ENCODE assay signal across 11 mouse cellular contexts in genomic region chr7:121469435-121469834, GRCm38 (mm10).
DNase-seq lines count a peak whose midpoint lies in the region; ATAC-seq lines count a peak whose summit lies in the region.
"Had no signal": no experiment of that assay in that cellular context is flagged by ENCODE, and none has a peak within 500 bp of the region (broad histone marks: within the 10 kb centered on the region; RNA-seq: fewer than 3 reads in every experiment).

No protein-coding gene starts in this region.

- H3K4me2 ChIP-seq in hindbrain, embryonic 14.5 days (replicated peaks), result no peak overlapping the region
- H3K4me2 ChIP-seq: forebrain, embryonic 15.5 days; neural tube, embryonic 13.5 days; stomach, embryonic 15.5 days had no signal

- no peaks in the 10 kb centered on the region for H3K27me3 ChIP-seq in hindbrain, embryonic 14.5 days (ENCODE audit: control insufficient read depth, insufficient read depth, low read length)
- H3K27me3 ChIP-seq: forebrain, embryonic 15.5 days; neural tube, embryonic 13.5 days; stomach, embryonic 15.5 days had no signal

- H3K9ac ChIP-seq in hindbrain, embryonic 14.5 days, result no peak overlapping the region
- H3K9ac ChIP-seq: forebrain, embryonic 15.5 days; neural tube, embryonic 13.5 days; stomach, embryonic 15.5 days had no signal

- H3K36me3 ChIP-seq in hindbrain, embryonic 14.5 days (replicated peaks; ENCODE audit: control insufficient read depth, insufficient read depth), result no peaks in the 10 kb centered on the region
- H3K36me3 ChIP-seq: forebrain, embryonic 15.5 days; neural tube, embryonic 13.5 days; stomach, embryonic 15.5 days had no signal

- WGBS in hindbrain, embryonic 14.5 days, result 74% methylated on average over 3 of the region's 3 CpGs

- no peak overlapping the region for H3K4me3 ChIP-seq in hindbrain, embryonic 14.5 days (replicated peaks; ENCODE audit: low read length)
- H3K4me3 ChIP-seq: forebrain, embryonic 15.5 days; neural tube, embryonic 13.5 days; stomach, embryonic 15.5 days had no signal

- no peaks in the 10 kb centered on the region for H3K4me1 ChIP-seq in hindbrain, embryonic 14.5 days (replicated peaks; ENCODE audit: control insufficient read depth, insufficient read depth, low read length)
- H3K4me1 ChIP-seq: forebrain, embryonic 15.5 days; neural tube, embryonic 13.5 days; stomach, embryonic 15.5 days had no signal

- H3K27ac ChIP-seq in hindbrain, embryonic 14.5 days, result no peak overlapping the region
- H3K27ac ChIP-seq: forebrain, embryonic 15.5 days; neural tube, embryonic 13.5 days had no signal

- no peak for ATAC-seq in hindbrain, embryonic 14.5 days (ENCODE audit: low FRiP score)
- ATAC-seq: forebrain, embryonic 15.5 days had no signal

- peak; percentile 8 to 48 for DNase-seq in adrenal gland, postnatal 36 days
- no peak for DNase-seq in adrenal gland, adult (ENCODE audit: inconsistent age in 2 of 2, low spot score in 1 of 2)
- peak; percentile 7 for DNase-seq in CD4-positive, CD25-positive, alpha-beta regulatory T cell, adult 2 months (ENCODE audit: low read depth, low spot score)
- DNase-seq in kidney, adult 8-10 months, result peak; percentile 11 to 24
- peak; percentile 73 for DNase-seq in lung, postnatal 10 days
- no peak for DNase-seq in retina, postnatal 1 day
- no peak for DNase-seq in urinary bladder, adult 2 months (ENCODE audit: low spot score)
- no peak for DNase-seq in hindbrain, embryonic 14.5 days (ENCODE audit: low spot score)

- H3K9me3 ChIP-seq in hindbrain, embryonic 14.5 days (ENCODE audit: control insufficient read depth, low read length), result no peaks in the 10 kb centered on the region
- H3K9me3 ChIP-seq: forebrain, embryonic 15.5 days; neural tube, embryonic 13.5 days; stomach, embryonic 15.5 days had no signal

Comparison
In these comparisons a context has a peak if more than half of its experiments do, and no peak if none do; other contexts are left out.
1. DNase-seq: peak in adrenal gland, postnatal 36 days (2 of 2), CD4-positive, CD25-positive, alpha-beta regulatory T cell, adult 2 months (single experiment), kidney, adult 8-10 months (2 of 2) and lung, postnatal 10 days (single experiment); none in adrenal gland, adult (0 of 2), retina, postnatal 1 day (single experiment), urinary bladder, adult 2 months (single experiment) and hindbrain, embryonic 14.5 days (single experiment).